Mouse (Mus musculus): ENCODE results near the gene Inpp5f. TPM values are rescaled to one million over a fixed set of nuclear protein-coding genes. Genes with fewer than 3 reads are reported as not detected.

Inpp5f gene
- total and polyA plus RNA-seq, 3 experiments, result 9.5 to 14.3 TPM; not detected in 1

- Histone ChIP-seq H3K4me1 (ENCODE audit: control insufficient read depth in 1 of 2, insufficient read depth in 2 of 2, low read length in 2 of 2) (peaks cover 14 to 16% of the 10 kb centered on the region in 2 experiments), H3K9ac (ENCODE audit: control insufficient read depth, low read depth, low read length, poor library complexity, severe bottlenecking) (0 out of 2 replicates have a peak overlapping the region, but pooled peaks have one; percentile 11), H3K79me2 (ENCODE audit: control insufficient read depth, insufficient read depth, low read length, poor library complexity) (no peaks in the 10 kb centered on the region), H3K27me3 (ENCODE audit: control insufficient read depth in 1 of 2, insufficient read depth in 2 of 2, low read length in 2 of 2) (no peaks in the 10 kb centered on the region), H3K9me3 (replicated peaks; ENCODE audit: insufficient read depth, low read length) (no peaks in the 10 kb centered on the region), H3K4me3 (ENCODE audit: control insufficient read depth in 1 of 2, insufficient read depth in 1 of 2, low read depth in 2 of 2, low read length in 2 of 2) (peak overlapping the region; percentile 15 to 44; a peak in 3 of 4 replicates), H3K27ac (ENCODE audit: control insufficient read depth, low read depth, low read length) (peak overlapping the region; percentile 40), H3K36me3 (ENCODE audit: control insufficient read depth in 1 of 2, insufficient read depth in 2 of 2, low read length in 2 of 2) (peaks cover 0 to 19% of the 10 kb centered on the region in 2 experiments; a peak in 2 of 4 replicates)
- TF ChIP-seq SIN3A (IDR thresholded peaks at IDR 0.05; ENCODE audit: low read length) (0 out of 2 replicates have a peak, but pooled peaks have one; percentile 34), EP300 (IDR thresholded peaks at IDR 0.05; ENCODE audit: low read depth in 1 of 2, low read length in 2 of 2) (peak; percentile 49 to 55; a peak in 3 of 4 replicates), TCF12 (IDR thresholded peaks at IDR 0.05; ENCODE audit: low read depth, low read length) (0 out of 2 replicates have a peak, but pooled peaks have one; percentile 35), RCOR1 (IDR thresholded peaks at IDR 0.05; ENCODE audit: low read depth, low read length) (no peak), BHLHE40 (IDR thresholded peaks at IDR 0.05; ENCODE audit: borderline replicate concordance, low read depth, low read length) (0 out of 2 replicates have a peak, but pooled peaks have one; percentile 10), ETS1 (IDR thresholded peaks at IDR 0.05; ENCODE audit: low read depth, low read length) (peak; percentile 33; the same call in 1 of the 2 replicates), MAZ (IDR thresholded peaks at IDR 0.05; ENCODE audit: low read depth, low read length) (no peak)
- peak; percentile 79 for DNase-seq (ENCODE audit: low read depth, low spot score)
Observed at GRCm38 (mm10) chr7:128664861-128665377, 53.8 kb downstream of the Inpp5f start.

GRCm38 (mm10) chr7:128667788-128668187, 56.7 kb downstream of the Inpp5f start:
- no peak overlapping the region for H3K27ac ChIP-seq (ENCODE audit: control insufficient read depth, low read depth, low read length)
- TF ChIP-seq TBP (IDR thresholded peaks at IDR 0.05; ENCODE audit: low read depth, low read length) (no peak), UBTF (IDR thresholded peaks at IDR 0.05; ENCODE audit: borderline replicate concordance, insufficient read depth, low read depth, low read length) (no peak), POLR2AphosphoS2 (IDR thresholded peaks at IDR 0.05; ENCODE audit: low read length) (no peak), MEF2A (IDR thresholded peaks at IDR 0.05; ENCODE audit: extremely low read depth, insufficient replicate concordance, low read depth, low read length, poor library complexity, severe bottlenecking) (no peak), ETS1 (IDR thresholded peaks at IDR 0.05; ENCODE audit: low read depth, low read length) (no peak), GABPA (IDR thresholded peaks at IDR 0.05; ENCODE audit: low read depth, low read length) (no peak), KAT2A (conservative IDR thresholded peaks at IDR 0.05; ENCODE audit: low read depth, low read length) (no peak), HCFC1 (IDR thresholded peaks at IDR 0.05; ENCODE audit: low read depth, low read length) (no peak), CHD1 (IDR thresholded peaks at IDR 0.05; ENCODE audit: low read depth, low read length) (no peak)
- no peaks in the 10 kb centered on the region for H3K79me2 ChIP-seq (ENCODE audit: control insufficient read depth, insufficient read depth, low read length, poor library complexity)
- DNase-seq (ENCODE audit: low read depth, low spot score), result no peak
- H3K4me1 ChIP-seq (ENCODE audit: control insufficient read depth in 1 of 2, insufficient read depth in 2 of 2, low read length in 2 of 2), result peaks cover 16 to 25% of the 10 kb centered on the region in 2 experiments
- H3K4me3 ChIP-seq (ENCODE audit: control insufficient read depth in 1 of 2, insufficient read depth in 1 of 2, low read depth in 2 of 2, low read length in 2 of 2), result no peak overlapping the region
- peaks cover 0 to 27% of the 10 kb centered on the region in 2 experiments; a peak in 2 of 4 replicates for H3K36me3 ChIP-seq (ENCODE audit: control insufficient read depth in 1 of 2, insufficient read depth in 2 of 2, low read length in 2 of 2)
- H3K9ac ChIP-seq (ENCODE audit: control insufficient read depth, low read depth, low read length, poor library complexity, severe bottlenecking), result no peak overlapping the region
- H3K9me3 ChIP-seq (replicated peaks; ENCODE audit: insufficient read depth, low read length), result no peaks in the 10 kb centered on the region
- no peaks in the 10 kb centered on the region for H3K27me3 ChIP-seq (ENCODE audit: control insufficient read depth in 1 of 2, insufficient read depth in 2 of 2, low read length in 2 of 2)
